Mouse (Mus musculus) megakaryocyte-erythroid progenitor cell, adult 5 weeks (primary cell): ENCODE data around the gene Dnah7c. TPM values are rescaled to one million over a fixed set of nuclear protein-coding genes. Genes with fewer than 3 reads are reported as not detected.

Experiments
- polyA plus RNA-seq: library from polyadenylated mRNA; stranded (reverse); fragments of >175 nt; gene quantifications from 2 replicates; pipeline ENCODE4 v1.2.3, GENCODE M21; 2012

Gene Dnah7c
- not detected in 2 replicates for polyA plus RNA-seq

GRCm38 (mm10) chr1:46425137-46425925 is at the start of gene Dnah7c:
Dnah7c (plus strand) TSS chr1:46425592.

